Mouse (Mus musculus) heart, postnatal 0 days (tissue): ENCODE results near the gene Alg1.

Experiments
- CTCF ChIP-seq: IDR thresholded peaks from 2 replicates; pipeline ENCODE4 v1.5.1; 2016; ENCODE audit warnings: antibody characterized with exemption, control low read depth, low read depth
- EP300 ChIP-seq: IDR thresholded peaks from 2 replicates; pipeline ENCODE4 v1.6.1; 2016; ENCODE audit warnings: antibody characterized with exemption, low read depth

- TF ChIP-seq CTCF = no peak
- TF ChIP-seq EP300 = no peak
Observed at GRCm38 (mm10) chr16:5212150-5212549, 21.3 kb upstream of the Alg1 start.
